Mouse (Mus musculus) liver, embryonic 14.5 days (tissue): ENCODE results near the gene Lbx1. TPM values are rescaled to one million over a fixed set of nuclear protein-coding genes. Genes with fewer than 3 reads are reported as not detected.

Experiments used
- ATAC-seq: fragments of 200-750 bp; cut with Nextera tagmentation; 2 replicates; pipeline ENCODE4 v1.8.0; 2017; ENCODE audit warnings: moderate number of reproducible peaks, mild to moderate bottlenecking, moderate library complexity; ENCODE audit not compliant: insufficient read depth
- DNase-seq, 3 experiments: peaks; one replicate each; pipeline ENCODE4 v3.0.0-alpha.2; 2012 to 2013; ENCODE audit warnings: low read depth in 3 of 3, low spot score in 3 of 3
- H3K27ac ChIP-seq: fragments of 300-500 bp; sonication (generic); 2 replicates; pipeline ENCODE4 v1.5.1; 2014; ENCODE audit warnings: moderate library complexity, mild to moderate bottlenecking, control low read depth, inconsistent platforms
- H3K27me3 ChIP-seq: fragments of 300-500 bp; sonication (generic); 2 replicates; pipeline ENCODE4 v1.6.1; 2014; ENCODE audit warnings: mild to moderate bottlenecking, low read length, moderate library complexity; ENCODE audit not compliant: control insufficient read depth, insufficient read depth
- H3K36me3 ChIP-seq: fragments of 300-500 bp; sonication (generic); replicated peaks from 2 replicates; pipeline ENCODE4 v1.6.1; 2014; ENCODE audit warnings: low read depth; ENCODE audit not compliant: control insufficient read depth, insufficient read depth
- H3K4me1 ChIP-seq, 2 experiments: fragments of 200-500 bp in 1 of 2; fragments of 300-500 bp in 1 of 2; sonication (generic) in 1 of 2; replicated peaks; 2 replicates each; pipeline ENCODE4 v1.6.1; 2012 to 2014; ENCODE audit warnings: antibody characterized with exemption in 1 of 2, inconsistent platforms in 1 of 2, low read length in 1 of 2; ENCODE audit not compliant: control insufficient read depth in 2 of 2, insufficient read depth in 2 of 2
- H3K4me2 ChIP-seq: fragments of 300-500 bp; sonication (generic); 2 replicates; pipeline ENCODE4 v1.6.1; 2014; ENCODE audit warnings: low read depth, mild to moderate bottlenecking, control low read depth, moderate library complexity
- H3K4me3 ChIP-seq, 2 experiments: fragments of 200-500 bp in 1 of 2; fragments of 300-500 bp in 1 of 2; sonication (generic) in 1 of 2; 2 replicates each; pipeline ENCODE4 v1.5.1; 2012 to 2014; ENCODE audit warnings: low read depth in 2 of 2, low read length in 2 of 2, mild to moderate bottlenecking in 2 of 2, control low read depth in 1 of 2, inconsistent platforms in 1 of 2, moderate library complexity in 1 of 2; ENCODE audit not compliant: insufficient read depth in 1 of 2
- H3K9ac ChIP-seq: fragments of 300-500 bp; sonication (generic); replicated peaks from 2 replicates; pipeline ENCODE4 v1.6.1; 2014; ENCODE audit warnings: mild to moderate bottlenecking, control low read depth, moderate library complexity
- H3K9me3 ChIP-seq: fragments of 300-500 bp; sonication (generic); 2 replicates; pipeline ENCODE4 v1.6.1; 2016; ENCODE audit warnings: low read length, mixed read lengths; ENCODE audit not compliant: control insufficient read depth
- CTCF ChIP-seq: IDR thresholded peaks from 2 replicates; pipeline ENCODE4 v1.5.1; 2016; ENCODE audit warnings: antibody characterized with exemption, low read depth, control low read depth
- EP300 ChIP-seq: IDR thresholded peaks from 2 replicates; pipeline ENCODE4 v1.6.1; 2016; ENCODE audit warnings: antibody characterized with exemption, low read depth
- WGBS: fragments of 180-500 bp; shearing (Covaris S2); extraction: QIAGEN DNeasy Blood & Tissue Kit; methylation state at CpG from one replicate; pipeline ENCODE4 v1.1.7; 2014; ENCODE audit not compliant: insufficient replicate concordance; 5-methylcytosine and 5-hydroxymethylcytosine counted together
- polyA plus RNA-seq, 2 experiments: library from polyadenylated mRNA; depleted of rRNA in 1 of 2; stranded (reverse) in 1 of 2; unstranded in 1 of 2; fragments of >200 nt; fragmentation: Nextera tagmentation in 1 of 2; extraction: Ambion mirVana in 1 of 2; gene quantifications; 2 replicates each; pipeline versions ENCODE4 v1.2.1 to v1.2.3; 2012 to 2014

The Lbx1 gene
- polyA plus RNA-seq, 2 experiments, result not detected

GRCm38 (mm10) chr19:45223413-45224285 lies 12.0 kb downstream of the Lbx1 start:
- Histone ChIP-seq H3K27ac (no peak overlapping the region), H3K4me1 (peaks cover 0 to 2% of the 10 kb centered on the region in 2 experiments; a peak in 1 of 4 replicates), H3K9ac (no peak overlapping the region), H3K27me3 (peaks cover 77% of the 10 kb centered on the region), H3K9me3 (no peaks in the 10 kb centered on the region), H3K4me2 (no peak overlapping the region), H3K36me3 (no peaks in the 10 kb centered on the region), H3K4me3 (no peak overlapping the region)
- WGBS, result 2% methylated on average over 49 of the region's 49 CpGs
- DNase-seq (no peak), ATAC-seq (no peak)
- TF ChIP-seq CTCF (no peak), EP300 (no peak)

DNA sequence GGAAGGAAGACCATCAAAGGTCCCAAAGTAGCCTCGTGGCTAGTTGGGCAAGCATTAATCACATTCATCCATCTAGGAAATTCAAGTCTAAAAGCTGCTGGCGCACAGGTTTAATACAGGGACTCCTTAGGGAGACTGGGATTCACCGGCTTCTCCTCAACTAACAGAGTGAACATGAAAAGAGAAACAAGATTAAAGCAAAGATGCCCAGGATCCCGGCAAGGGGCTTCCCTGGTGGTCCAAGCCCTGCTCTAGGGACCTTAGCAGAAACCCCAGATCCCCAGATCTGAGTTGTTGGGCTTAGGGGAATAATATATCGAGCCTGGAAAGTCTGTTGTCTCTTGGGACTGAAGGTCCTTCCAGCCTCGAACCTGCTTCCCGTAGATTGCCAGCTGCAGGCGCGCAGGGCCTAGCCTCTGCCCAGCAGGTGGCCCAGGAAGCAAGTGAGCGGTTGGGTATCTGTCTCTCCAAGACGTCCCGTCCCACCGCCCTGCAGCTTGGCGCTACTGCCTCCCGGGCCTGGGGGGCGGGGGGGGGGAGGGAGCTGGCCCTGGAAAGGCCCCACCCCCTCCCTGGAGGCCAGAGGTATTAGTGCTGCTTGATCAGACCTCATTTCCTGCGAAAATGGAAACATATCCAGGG lies 13.3 kb downstream of the Lbx1 start:
- H3K27ac ChIP-seq, result no peak overlapping the region
- H3K36me3 ChIP-seq, result no peaks in the 10 kb centered on the region
- no peak overlapping the region for H3K4me2 ChIP-seq
- H3K4me3 ChIP-seq, result no peak overlapping the region
- peaks cover 63% of the 10 kb centered on the region for H3K27me3 ChIP-seq
- no peaks in the 10 kb centered on the region for H3K9me3 ChIP-seq
- DNase-seq, result no peak
- peak; percentile 41 for TF ChIP-seq CTCF
- no peak for TF ChIP-seq EP300
- WGBS, result 5% methylated on average over 17 of the region's 17 CpGs
- ATAC-seq, result no peak
- no peak overlapping the region for H3K9ac ChIP-seq
- H3K4me1 ChIP-seq, result peaks cover 0 to 2% of the 10 kb centered on the region in 2 experiments; a peak in 1 of 4 replicates

DNA sequence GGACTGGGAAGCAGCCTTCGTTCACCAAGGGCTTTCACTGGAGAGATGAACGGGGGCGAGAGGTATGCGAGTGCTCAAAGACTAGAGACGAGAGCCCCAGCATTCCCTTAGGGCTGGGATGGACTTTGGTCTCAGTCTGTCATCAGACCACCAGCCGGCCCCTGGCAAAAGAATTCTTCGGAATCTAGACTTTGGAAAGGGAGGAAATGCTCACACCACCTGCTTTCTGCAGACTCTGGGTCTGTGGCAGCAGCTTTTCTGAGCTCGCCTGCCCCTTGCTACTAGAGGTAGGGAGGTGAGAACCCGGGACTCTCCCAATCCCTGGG lies 14.2 kb downstream of the Lbx1 start:
- TF ChIP-seq EP300, result no peak
- no peak for TF ChIP-seq CTCF
- Histone ChIP-seq H3K4me1 (peaks cover 0 to 2% of the 10 kb centered on the region in 2 experiments; a peak in 1 of 4 replicates), H3K27ac (no peak overlapping the region), H3K27me3 (peaks cover 55% of the 10 kb centered on the region), H3K9me3 (no peaks in the 10 kb centered on the region), H3K4me3 (peak overlapping the region in 1 of 2 experiments; percentile 50; a peak in 2 of 4 replicates), H3K4me2 (peak overlapping the region; percentile 52), H3K9ac (no peak overlapping the region), H3K36me3 (no peaks in the 10 kb centered on the region)
- 3% methylated on average over 9 of the region's 9 CpGs for WGBS
- ATAC-seq, result no peak
- DNase-seq, result no peak

- peak; percentile 43; the same call in 1 of the 2 replicates for ATAC-seq
- peak; percentile 53 to 65 (median 55) for DNase-seq
- H3K4me1 ChIP-seq, result peaks cover 0 to 2% of the 10 kb centered on the region in 2 experiments; a peak in 1 of 4 replicates
- no peaks in the 10 kb centered on the region for H3K36me3 ChIP-seq
- H3K27me3 ChIP-seq, result peaks cover 49% of the 10 kb centered on the region
- under 1% methylated on average over 29 of the region's 29 CpGs for WGBS
- H3K9ac ChIP-seq, result no peak overlapping the region
- no peak overlapping the region for H3K27ac ChIP-seq
- H3K4me3 ChIP-seq, result peak overlapping the region in 1 of 2 experiments; percentile 50; a peak in 2 of 4 replicates
- peak overlapping the region; percentile 52 for H3K4me2 ChIP-seq
- no peaks in the 10 kb centered on the region for H3K9me3 ChIP-seq
- no peak for TF ChIP-seq EP300
- peak; percentile 97 for TF ChIP-seq CTCF
Measured at GRCm38 (mm10) chr19:45220593-45221457, 14.8 kb downstream of the Lbx1 start.
